Mouse (Mus musculus): ENCODE data around the gene Ptgfrn. TPM values are rescaled to one million over a fixed set of nuclear protein-coding genes. Genes with fewer than 3 reads are reported as not detected.

The Ptgfrn gene
- polyA plus RNA-seq, 1 experiment: 62.8 TPM

- Histone ChIP-seq H3K27me3 (ENCODE audit: control insufficient read depth, insufficient read depth, insufficient read length) (no peaks in the 10 kb centered on the region), H3ac (ENCODE audit: control insufficient read depth, insufficient read length) (no peak overlapping the region), H3K36me3 (ENCODE audit: control insufficient read depth, insufficient read depth) (no peaks in the 10 kb centered on the region), H3K79me2 (ENCODE audit: control insufficient read depth, insufficient read depth) (no peaks in the 10 kb centered on the region), H3K4me3 (no peak overlapping the region), H3K4me2 (ENCODE audit: low read depth) (peak overlapping the region; percentile 63)
- peak in 1 of 3 experiments; percentile 18 for TF ChIP-seq MYOD1 (IDR thresholded peaks at IDR 0.05; ENCODE audit: control insufficient read depth in 1 of 3, insufficient read length in 2 of 3, low read depth in 2 of 3)
- no peak for TF ChIP-seq POLR2AphosphoS2 (IDR thresholded peaks at IDR 0.05; ENCODE audit: insufficient read length, low read depth)
Observed at GRCm38 (mm10) chr3:101071576-101071975, 38.5 kb downstream of the Ptgfrn start.

DNA sequence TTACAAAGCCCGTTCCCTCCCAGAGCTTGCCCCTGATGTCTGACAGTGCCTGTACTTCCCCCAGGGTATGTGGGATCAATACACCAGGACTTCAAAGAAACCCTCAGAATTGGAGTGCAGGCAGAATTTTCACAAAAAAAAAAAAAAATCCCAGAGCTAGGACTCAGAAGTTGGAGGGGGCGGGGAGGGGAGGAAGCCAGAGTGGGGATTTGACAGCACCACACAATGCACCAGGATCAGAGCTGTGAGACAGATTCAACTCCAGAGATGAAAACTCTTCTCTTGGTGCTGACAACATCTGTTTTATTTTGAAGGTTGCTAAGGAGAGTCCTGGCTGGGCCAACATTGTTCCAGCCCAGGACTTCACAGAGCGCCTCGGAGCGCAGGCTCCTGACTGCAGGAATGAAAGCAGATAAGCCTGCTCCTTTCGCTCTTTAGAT lies 39.3 kb downstream of the Ptgfrn start:
- Histone ChIP-seq H3K36me3 (ENCODE audit: control insufficient read depth, insufficient read depth) (no peaks in the 10 kb centered on the region), H3K4me3 (no peak overlapping the region), H3K79me2 (ENCODE audit: control insufficient read depth, insufficient read depth) (no peaks in the 10 kb centered on the region), H3K4me2 (ENCODE audit: low read depth) (peak overlapping the region; percentile 63), H3K27me3 (ENCODE audit: control insufficient read depth, insufficient read depth, insufficient read length) (no peaks in the 10 kb centered on the region), H3ac (ENCODE audit: control insufficient read depth, insufficient read length) (no peak overlapping the region)
- TF ChIP-seq REST (IDR thresholded peaks at IDR 0.05; ENCODE audit: insufficient read depth, insufficient read length) (no peak), MYOG (IDR thresholded peaks at IDR 0.05; ENCODE audit: control insufficient read depth in 1 of 3, insufficient read depth in 1 of 3, insufficient read length in 2 of 3, low read depth in 2 of 3) (no peak), TCF12 (IDR thresholded peaks at IDR 0.05; ENCODE audit: insufficient read depth, poor library complexity, severe bottlenecking) (no peak), USF1 (IDR thresholded peaks at IDR 0.05; ENCODE audit: low read depth) (no peak), E2F4 (IDR thresholded peaks at IDR 0.05; ENCODE audit: insufficient read depth) (no peak), SRF (IDR thresholded peaks at IDR 0.05; ENCODE audit: control insufficient read depth, insufficient read length, low read depth) (no peak), TCF3 (IDR thresholded peaks at IDR 0.05; ENCODE audit: insufficient read length, low read depth) (no peak), POLR2AphosphoS2 (IDR thresholded peaks at IDR 0.05; ENCODE audit: insufficient read length, low read depth) (no peak), POLR2A (IDR thresholded peaks at IDR 0.05; ENCODE audit: insufficient read length, low read depth) (no peak)

- Histone ChIP-seq H3K4me3 (no peak overlapping the region), H3K27me3 (ENCODE audit: control insufficient read depth, insufficient read depth, insufficient read length) (no peaks in the 10 kb centered on the region), H3K79me2 (ENCODE audit: control insufficient read depth, insufficient read depth) (no peaks in the 10 kb centered on the region), H3K4me2 (ENCODE audit: low read depth) (peak overlapping the region; percentile 63), H3K36me3 (ENCODE audit: control insufficient read depth, insufficient read depth) (no peaks in the 10 kb centered on the region), H3ac (ENCODE audit: control insufficient read depth, insufficient read length) (no peak overlapping the region)
- TF ChIP-seq CEBPB (IDR thresholded peaks at IDR 0.05; ENCODE audit: insufficient read depth, poor library complexity, severe bottlenecking): peak; percentile 75
- no peak for TF ChIP-seq E2F4 (IDR thresholded peaks at IDR 0.05; ENCODE audit: insufficient read depth)
- peak; percentile 11 for TF ChIP-seq SRF (IDR thresholded peaks at IDR 0.05; ENCODE audit: control insufficient read depth, insufficient read length, low read depth)
- peak; percentile 45 to 88 (median 88) for TF ChIP-seq MYOG (IDR thresholded peaks at IDR 0.05; ENCODE audit: control insufficient read depth in 1 of 3, insufficient read depth in 1 of 3, insufficient read length in 2 of 3, low read depth in 2 of 3)
- no peak for TF ChIP-seq REST (IDR thresholded peaks at IDR 0.05; ENCODE audit: insufficient read depth, insufficient read length)
- TF ChIP-seq USF1 (IDR thresholded peaks at IDR 0.05; ENCODE audit: low read depth): no peak
- no peak for TF ChIP-seq MAX (IDR thresholded peaks at IDR 0.05; ENCODE audit: low read depth)
- no peak for TF ChIP-seq POLR2A (IDR thresholded peaks at IDR 0.05; ENCODE audit: insufficient read length, low read depth)
- no peak for TF ChIP-seq TCF3 (IDR thresholded peaks at IDR 0.05; ENCODE audit: insufficient read length, low read depth)
- no peak for TF ChIP-seq POLR2AphosphoS2 (IDR thresholded peaks at IDR 0.05; ENCODE audit: insufficient read length, low read depth)
- TF ChIP-seq MYOD1 (IDR thresholded peaks at IDR 0.05; ENCODE audit: control insufficient read depth in 1 of 3, insufficient read length in 2 of 3, low read depth in 2 of 3): peak; percentile 82 to 90 (median 87)
- TF ChIP-seq TCF12 (IDR thresholded peaks at IDR 0.05; ENCODE audit: insufficient read depth, poor library complexity, severe bottlenecking): peak; percentile 72
Observed at GRCm38 (mm10) chr3:101070230-101070795, 39.8 kb downstream of the Ptgfrn start.

- no peak overlapping the region for H3K4me3 ChIP-seq
- peaks cover 5% of the 10 kb centered on the region for H3K36me3 ChIP-seq (ENCODE audit: control insufficient read depth, insufficient read depth)
- H3K27me3 ChIP-seq (ENCODE audit: control insufficient read depth, insufficient read depth, insufficient read length): no peaks in the 10 kb centered on the region
- TF ChIP-seq TCF3 (IDR thresholded peaks at IDR 0.05; ENCODE audit: insufficient read length, low read depth) (no peak), TCF12 (IDR thresholded peaks at IDR 0.05; ENCODE audit: insufficient read depth, poor library complexity, severe bottlenecking) (no peak), REST (IDR thresholded peaks at IDR 0.05; ENCODE audit: insufficient read depth, insufficient read length) (no peak), SRF (IDR thresholded peaks at IDR 0.05; ENCODE audit: control insufficient read depth, insufficient read length, low read depth) (no peak), POLR2A (IDR thresholded peaks at IDR 0.05; ENCODE audit: insufficient read length, low read depth) (no peak), E2F4 (IDR thresholded peaks at IDR 0.05; ENCODE audit: insufficient read depth) (no peak), POLR2AphosphoS2 (IDR thresholded peaks at IDR 0.05; ENCODE audit: insufficient read length, low read depth) (no peak), MAX (IDR thresholded peaks at IDR 0.05; ENCODE audit: low read depth) (no peak), CEBPB (IDR thresholded peaks at IDR 0.05; ENCODE audit: insufficient read depth, poor library complexity, severe bottlenecking) (no peak), USF1 (IDR thresholded peaks at IDR 0.05; ENCODE audit: low read depth) (no peak), MYOD1 (IDR thresholded peaks at IDR 0.05; ENCODE audit: control insufficient read depth in 1 of 3, insufficient read length in 2 of 3, low read depth in 2 of 3) (no peak), MYOG (IDR thresholded peaks at IDR 0.05; ENCODE audit: control insufficient read depth in 1 of 3, insufficient read depth in 1 of 3, insufficient read length in 2 of 3, low read depth in 2 of 3) (no peak)
- H3ac ChIP-seq (ENCODE audit: control insufficient read depth, insufficient read length): no peak overlapping the region
- no peak overlapping the region for H3K4me2 ChIP-seq (ENCODE audit: low read depth)
- no peaks in the 10 kb centered on the region for H3K79me2 ChIP-seq (ENCODE audit: control insufficient read depth, insufficient read depth)
Observed at GRCm38 (mm10) chr3:101068701-101069100, 41.4 kb downstream of the Ptgfrn start.

DNA sequence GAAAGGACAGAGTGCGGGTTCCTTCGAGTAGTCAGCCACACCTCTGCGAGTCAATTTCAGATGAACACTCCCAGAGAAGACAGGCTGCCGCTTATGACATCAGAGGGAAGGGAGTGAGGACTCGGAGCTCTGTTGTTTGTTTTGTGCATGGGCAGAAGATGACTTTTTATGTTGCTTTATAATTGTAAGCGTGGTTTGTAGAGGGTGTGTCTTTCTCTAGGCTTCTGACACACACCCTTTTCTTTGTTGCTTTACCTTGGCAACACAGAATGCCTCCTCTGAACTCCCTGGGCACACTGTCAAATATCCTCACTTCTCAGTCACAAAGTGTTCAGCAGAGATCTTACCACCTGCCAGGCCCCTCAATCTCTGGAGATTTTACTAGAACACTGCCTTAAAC lies 43.9 kb downstream of the Ptgfrn start:
- no peaks in the 10 kb centered on the region for H3K79me2 ChIP-seq (ENCODE audit: control insufficient read depth, insufficient read depth)
- H3K27me3 ChIP-seq (ENCODE audit: control insufficient read depth, insufficient read depth, insufficient read length): no peaks in the 10 kb centered on the region
- H3K36me3 ChIP-seq (ENCODE audit: control insufficient read depth, insufficient read depth): peaks cover 5% of the 10 kb centered on the region
- TF ChIP-seq E2F4 (IDR thresholded peaks at IDR 0.05; ENCODE audit: insufficient read depth): no peak
- TF ChIP-seq POLR2A (IDR thresholded peaks at IDR 0.05; ENCODE audit: insufficient read length, low read depth): no peak
- TF ChIP-seq MYOG (IDR thresholded peaks at IDR 0.05; ENCODE audit: control insufficient read depth in 1 of 3, insufficient read depth in 1 of 3, insufficient read length in 2 of 3, low read depth in 2 of 3): no peak
- TF ChIP-seq CEBPB (IDR thresholded peaks at IDR 0.05; ENCODE audit: insufficient read depth, poor library complexity, severe bottlenecking): no peak
- no peak for TF ChIP-seq MAX (IDR thresholded peaks at IDR 0.05; ENCODE audit: low read depth)
- no peak for TF ChIP-seq MYOD1 (IDR thresholded peaks at IDR 0.05; ENCODE audit: control insufficient read depth in 1 of 3, insufficient read length in 2 of 3, low read depth in 2 of 3)
- no peak for TF ChIP-seq TCF12 (IDR thresholded peaks at IDR 0.05; ENCODE audit: insufficient read depth, poor library complexity, severe bottlenecking)
- H3ac ChIP-seq (ENCODE audit: control insufficient read depth, insufficient read length): no peak overlapping the region
- H3K4me2 ChIP-seq (ENCODE audit: low read depth): no peak overlapping the region
- H3K4me3 ChIP-seq: no peak overlapping the region

Data from myocyte (in vitro differentiated cells).